Mouse (Mus musculus) B cell, adult 62 days (primary cell): ENCODE results near the gene Cd5l. TPM values are rescaled to one million over a fixed set of nuclear protein-coding genes. Genes with fewer than 3 reads are reported as not detected.

ENCODE experiments used
- total RNA-seq: library from RNA; stranded (reverse); gene quantifications from 4 replicates; pipeline ENCODE4 v1.2.4, GENCODE M21; 2023

Cd5l gene
- total RNA-seq, result 2.3 to 4.0 TPM (median 3.2 TPM) in 4 replicates

GRCm38 (mm10) chr3:87357581-87357980 is at the start of gene Cd5l:
Gene Cd5l (plus strand): TSS chr3:87357881.

GRCm38 (mm10) chr3:87376195-87377165 is 18.8 kb downstream of the Cd5l start, which contains the start of gene Fcrl1:
Gene Fcrl1 (plus strand): TSS chr3:87376387.

Other genes starting within 250 kb of the Cd5l start
- gene Kirrel, start 183.1 kb upstream of the Cd5l start, total RNA-seq, result not detected in 4 replicates
- 0.35 TPM in 1 of 4 replicates, not detected in the others for gene Fcrls, start 94.1 kb upstream of the Cd5l start, total RNA-seq
- gene Fcrl1, start 18.5 kb downstream of the Cd5l start, total RNA-seq, result 356 to 391 TPM (median 365 TPM) in 4 replicates
- 26.9 to 33.7 TPM (median 28.8 TPM) in 4 replicates for gene Fcrl5, start 77.9 kb downstream of the Cd5l start, total RNA-seq
- gene Etv3, start 167.5 kb downstream of the Cd5l start, total RNA-seq, result 63.7 to 76.6 TPM (median 72.2 TPM) in 4 replicates